Mouse (Mus musculus): ENCODE measurements around the gene Syn3. TPM values are rescaled to one million over a fixed set of nuclear protein-coding genes. Genes with fewer than 3 reads are reported as not detected.

Syn3 gene
- polyA plus RNA-seq, 1 experiment from 2014 or later, result 17.1 TPM

GRCm38 (mm10) chr10:86485971-86486370 lies 12.7 kb downstream of the Syn3 start:
- H3K4me3 ChIP-seq, result no peak overlapping the region
- H3K4me1 ChIP-seq, result peaks cover 18% of the 10 kb centered on the region
- H3K27me3 ChIP-seq, result no peaks in the 10 kb centered on the region
- ATAC-seq (replicated peaks), result no peak
- H3K4me2 ChIP-seq (replicated peaks), result no peak overlapping the region
- no peaks in the 10 kb centered on the region for H3K36me3 ChIP-seq
- WGBS, result 55% methylated on average over 4 of the region's 4 CpGs
- no peak overlapping the region for H3K9ac ChIP-seq (replicated peaks)
- no peaks in the 10 kb centered on the region for H3K9me3 ChIP-seq
- H3K27ac ChIP-seq (replicated peaks), result no peak overlapping the region

GRCm38 (mm10) chr10:86483968-86484367 lies 14.7 kb downstream of the Syn3 start:
- Histone ChIP-seq H3K27ac (replicated peaks) (no peak overlapping the region), H3K36me3 (no peaks in the 10 kb centered on the region), H3K9ac (replicated peaks) (no peak overlapping the region), H3K9me3 (no peaks in the 10 kb centered on the region), H3K27me3 (no peaks in the 10 kb centered on the region), H3K4me3 (no peak overlapping the region), H3K4me1 (peaks cover 5% of the 10 kb centered on the region; the same call in 1 of the 2 replicates), H3K4me2 (replicated peaks) (no peak overlapping the region)
- WGBS, result 18% methylated on average over 3 of the region's 3 CpGs
- ATAC-seq (replicated peaks), result no peak

- ATAC-seq (replicated peaks), result no peak
Measured at GRCm38 (mm10) chr10:86482496-86482895, 16.2 kb downstream of the Syn3 start.

GRCm38 (mm10) chr10:86480711-86481110 lies 18.0 kb downstream of the Syn3 start:
- ATAC-seq (replicated peaks), result no peak
- WGBS, result 91% methylated on average over 6 of the region's 6 CpGs

More at GRCm38 (mm10) chr10:86482496-86482895, 16.2 kb downstream of the Syn3 start:
- H3K4me3 ChIP-seq, result no peak overlapping the region
- peaks cover 5% of the 10 kb centered on the region; the same call in 1 of the 2 replicates for H3K4me1 ChIP-seq
- H3K4me2 ChIP-seq (replicated peaks), result no peak overlapping the region
- H3K36me3 ChIP-seq, result no peaks in the 10 kb centered on the region
- 50% methylated on average over 1 of the region's 1 CpGs for WGBS
- no peak overlapping the region for H3K27ac ChIP-seq (replicated peaks)
- no peak overlapping the region for H3K9ac ChIP-seq (replicated peaks)
- H3K9me3 ChIP-seq, result no peaks in the 10 kb centered on the region
- no peaks in the 10 kb centered on the region for H3K27me3 ChIP-seq

GRCm38 (mm10) chr10:86479718-86480121 lies 19.0 kb downstream of the Syn3 start:
- Histone ChIP-seq H3K4me2 (replicated peaks) (no peak overlapping the region), H3K4me1 (peaks cover 5% of the 10 kb centered on the region; the same call in 1 of the 2 replicates), H3K4me3 (no peak overlapping the region), H3K36me3 (no peaks in the 10 kb centered on the region), H3K9ac (replicated peaks) (no peak overlapping the region), H3K27ac (replicated peaks) (no peak overlapping the region), H3K27me3 (no peaks in the 10 kb centered on the region), H3K9me3 (no peaks in the 10 kb centered on the region)
- ATAC-seq (replicated peaks), result no peak
- WGBS, result 45% methylated on average over 4 of the region's 4 CpGs

More at GRCm38 (mm10) chr10:86480711-86481110, 18.0 kb downstream of the Syn3 start:
- H3K27ac ChIP-seq (replicated peaks), result no peak overlapping the region
- H3K4me3 ChIP-seq, result no peak overlapping the region
- H3K4me1 ChIP-seq, result peaks cover 5% of the 10 kb centered on the region; the same call in 1 of the 2 replicates
- no peak overlapping the region for H3K4me2 ChIP-seq (replicated peaks)
- no peak overlapping the region for H3K9ac ChIP-seq (replicated peaks)
- H3K9me3 ChIP-seq, result no peaks in the 10 kb centered on the region
- no peaks in the 10 kb centered on the region for H3K36me3 ChIP-seq
- no peaks in the 10 kb centered on the region for H3K27me3 ChIP-seq

- Histone ChIP-seq H3K27ac (replicated peaks) (no peak overlapping the region), H3K27me3 (no peaks in the 10 kb centered on the region), H3K4me3 (no peak overlapping the region), H3K4me2 (replicated peaks) (no peak overlapping the region), H3K36me3 (no peaks in the 10 kb centered on the region), H3K9me3 (no peaks in the 10 kb centered on the region), H3K4me1 (peaks cover 5% of the 10 kb centered on the region; the same call in 1 of the 2 replicates), H3K9ac (replicated peaks) (no peak overlapping the region)
- WGBS, result 73% methylated on average over 7 of the region's 7 CpGs
- no peak for ATAC-seq (replicated peaks)
Measured at GRCm38 (mm10) chr10:86476720-86477119, 22.0 kb downstream of the Syn3 start.

- no peak for ATAC-seq (replicated peaks)
- H3K4me3 ChIP-seq, result no peak overlapping the region
- WGBS, result 90% methylated on average over 5 of the region's 5 CpGs
- no peak overlapping the region for H3K9ac ChIP-seq (replicated peaks)
- H3K27ac ChIP-seq (replicated peaks), result no peak overlapping the region
- no peak overlapping the region for H3K4me2 ChIP-seq (replicated peaks)
- peaks cover 5% of the 10 kb centered on the region; the same call in 1 of the 2 replicates for H3K4me1 ChIP-seq
- no peaks in the 10 kb centered on the region for H3K9me3 ChIP-seq
- no peaks in the 10 kb centered on the region for H3K27me3 ChIP-seq
- no peaks in the 10 kb centered on the region for H3K36me3 ChIP-seq
Measured at GRCm38 (mm10) chr10:86475270-86475669, 23.4 kb downstream of the Syn3 start.

- Histone ChIP-seq H3K9me3 (no peaks in the 10 kb centered on the region), H3K27ac (replicated peaks) (no peak overlapping the region), H3K27me3 (no peaks in the 10 kb centered on the region), H3K4me1 (no peaks in the 10 kb centered on the region), H3K9ac (replicated peaks) (no peak overlapping the region), H3K4me3 (no peak overlapping the region), H3K4me2 (replicated peaks) (no peak overlapping the region), H3K36me3 (no peaks in the 10 kb centered on the region)
- 64% methylated on average over 8 of the region's 8 CpGs for WGBS
- ATAC-seq (replicated peaks), result no peak
Measured at GRCm38 (mm10) chr10:86474176-86475154, 24.2 kb downstream of the Syn3 start.

GRCm38 (mm10) chr10:86473637-86474154 lies 25.0 kb downstream of the Syn3 start:
- H3K4me1 ChIP-seq, result no peaks in the 10 kb centered on the region
- no peak overlapping the region for H3K4me2 ChIP-seq (replicated peaks)
- no peak overlapping the region for H3K4me3 ChIP-seq
- no peak overlapping the region for H3K9ac ChIP-seq (replicated peaks)
- no peaks in the 10 kb centered on the region for H3K9me3 ChIP-seq
- whole genome bisulfite sequencing, result 47% methylated on average over 3 of the region's 3 CpGs
- no peak overlapping the region for H3K27ac ChIP-seq (replicated peaks)
- no peaks in the 10 kb centered on the region for H3K36me3 ChIP-seq
- H3K27me3 ChIP-seq, result no peaks in the 10 kb centered on the region
- ATAC-seq (replicated peaks), result no peak; the same call in 1 of the 2 replicates

GRCm38 (mm10) chr10:86468612-86469546 lies 29.8 kb downstream of the Syn3 start:
- Histone ChIP-seq H3K4me3 (no peak overlapping the region), H3K4me2 (replicated peaks) (no peak overlapping the region), H3K9ac (replicated peaks) (no peak overlapping the region), H3K4me1 (no peaks in the 10 kb centered on the region), H3K27me3 (no peaks in the 10 kb centered on the region), H3K36me3 (no peaks in the 10 kb centered on the region; the same call in 1 of the 2 replicates), H3K9me3 (no peaks in the 10 kb centered on the region), H3K27ac (replicated peaks) (no peak overlapping the region)
- ATAC-seq (replicated peaks), result no peak
- 86% methylated on average over 13 of the region's 13 CpGs for WGBS

- Histone ChIP-seq H3K9ac (replicated peaks) (no peak overlapping the region), H3K4me3 (no peak overlapping the region), H3K27ac (replicated peaks) (no peak overlapping the region), H3K9me3 (no peaks in the 10 kb centered on the region), H3K4me1 (0 out of 2 replicates have a peak, but pooled peaks cover 7% of the 10 kb centered on the region), H3K27me3 (no peaks in the 10 kb centered on the region), H3K4me2 (replicated peaks) (no peak overlapping the region), H3K36me3 (no peaks in the 10 kb centered on the region; the same call in 1 of the 2 replicates)
- 26% methylated on average over 5 of the region's 5 CpGs for WGBS
- ATAC-seq (replicated peaks), result peak; percentile 87
Measured at GRCm38 (mm10) chr10:86463538-86464199, 35.0 kb downstream of the Syn3 start.

Data from forebrain, embryonic 15.5 days (tissue).